Mouse (Mus musculus) E14TG2a.4 (cell line): ENCODE data around the gene Mtap.

Experiments
- H3K27me3 ChIP-seq: 2 replicates; pipeline ENCODE4 v1.6.1; 2014; ENCODE audit warnings: low read length, control low read depth; ENCODE audit not compliant: insufficient read depth
- H3K36me3 ChIP-seq: 2 replicates; pipeline ENCODE4 v1.6.1; 2014; ENCODE audit warnings: low read length, control low read depth; ENCODE audit not compliant: insufficient read depth
- H3K4me1 ChIP-seq: replicated peaks from 2 replicates; pipeline ENCODE4 v1.6.1; 2014; ENCODE audit warnings: low read depth, low read length, control low read depth
- H3K4me3 ChIP-seq: replicated peaks from 2 replicates; pipeline ENCODE4 v1.5.1; 2014; ENCODE audit warnings: mild to moderate bottlenecking, low read length
- H3K9me3 ChIP-seq: 2 replicates; pipeline ENCODE4 v1.6.1; 2014; ENCODE audit warnings: low read length, control low read depth
- CTCF ChIP-seq: conservative IDR thresholded peaks from 2 replicates; pipeline ENCODE4 v1.5.1; 2014; ENCODE audit warnings: low read length
- NANOG ChIP-seq: IDR thresholded peaks from 2 replicates; pipeline ENCODE4 v1.6.1; 2014; ENCODE audit warnings: borderline replicate concordance, low read length, mixed read lengths
- POU5F1 ChIP-seq: IDR thresholded peaks from 2 replicates; pipeline ENCODE4 v1.6.1; 2014; ENCODE audit warnings: low read length, borderline replicate concordance

Gene Mtap

DNA sequence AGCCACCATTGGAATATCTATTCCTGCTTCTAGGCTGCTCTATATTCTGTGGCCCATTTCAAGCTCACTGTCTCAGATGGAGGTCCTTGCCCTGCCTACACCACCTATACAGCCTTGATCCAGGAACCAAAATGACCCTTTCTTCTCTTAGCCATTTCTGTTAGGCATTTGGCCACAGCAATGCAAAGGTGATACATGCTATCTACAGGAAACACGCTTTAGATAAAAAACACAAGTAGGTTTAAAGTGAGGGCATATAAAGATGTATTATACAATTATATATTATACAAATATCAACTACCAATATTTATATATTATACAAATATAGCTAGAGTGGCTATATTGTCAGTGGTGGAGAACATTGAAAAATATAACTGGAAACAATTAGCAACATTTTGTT, 63.9 kb downstream of the Mtap start:
- H3K4me3 ChIP-seq: no peak overlapping the region
- no peaks in the 10 kb centered on the region for H3K27me3 ChIP-seq
- H3K4me1 ChIP-seq: no peaks in the 10 kb centered on the region
- peaks cover 4% of the 10 kb centered on the region; the same call in 1 of the 2 replicates for H3K9me3 ChIP-seq
- TF ChIP-seq POU5F1 (no peak), CTCF (no peak), NANOG (no peak)
- H3K36me3 ChIP-seq: no peaks in the 10 kb centered on the region

- Histone ChIP-seq H3K4me1 (no peaks in the 10 kb centered on the region), H3K9me3 (no peaks in the 10 kb centered on the region), H3K4me3 (no peak overlapping the region), H3K27me3 (no peaks in the 10 kb centered on the region), H3K36me3 (no peaks in the 10 kb centered on the region)
- no peak for TF ChIP-seq NANOG
- no peak for TF ChIP-seq POU5F1
- TF ChIP-seq CTCF: no peak
Measured at GRCm38 (mm10) chr4:89209310-89209709, 72.4 kb downstream of the Mtap start.

DNA sequence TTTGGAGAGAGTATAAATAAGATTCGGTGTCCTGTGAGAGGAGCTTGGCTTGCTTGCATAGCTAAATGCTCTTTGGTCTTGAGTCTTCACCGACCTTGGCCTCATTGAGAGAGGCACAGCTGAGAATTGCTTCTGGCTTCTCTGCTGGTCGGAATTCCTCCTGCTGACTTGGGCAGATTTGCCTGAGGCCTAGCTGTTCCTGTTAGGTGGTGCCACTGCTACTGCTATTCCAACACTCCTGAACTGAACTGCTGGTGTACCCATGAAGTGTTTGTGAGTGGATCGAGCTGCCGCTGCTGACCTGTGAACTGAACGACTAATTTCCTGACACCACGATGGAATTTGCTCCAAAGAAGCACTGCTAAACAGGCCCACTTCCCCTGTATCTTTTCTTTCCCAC, 73.4 kb downstream of the Mtap start:
- Histone ChIP-seq H3K36me3 (no peaks in the 10 kb centered on the region), H3K4me3 (no peak overlapping the region), H3K4me1 (no peaks in the 10 kb centered on the region), H3K27me3 (no peaks in the 10 kb centered on the region), H3K9me3 (no peaks in the 10 kb centered on the region)
- TF ChIP-seq NANOG: no peak
- no peak for TF ChIP-seq CTCF
- TF ChIP-seq POU5F1: no peak

- TF ChIP-seq CTCF (no peak), NANOG (no peak)
- 0 out of 2 replicates have a peak, but pooled peaks cover under 1% of the 10 kb centered on the region for H3K27me3 ChIP-seq
- no peaks in the 10 kb centered on the region for H3K9me3 ChIP-seq
- no peaks in the 10 kb centered on the region for H3K4me1 ChIP-seq
- no peaks in the 10 kb centered on the region for H3K36me3 ChIP-seq
- H3K4me3 ChIP-seq: no peak overlapping the region
Measured at GRCm38 (mm10) chr4:89212178-89212577, 75.3 kb downstream of the Mtap start.
